ENCODE assay signal across 35 mouse cellular contexts in the genomic region with DNA sequence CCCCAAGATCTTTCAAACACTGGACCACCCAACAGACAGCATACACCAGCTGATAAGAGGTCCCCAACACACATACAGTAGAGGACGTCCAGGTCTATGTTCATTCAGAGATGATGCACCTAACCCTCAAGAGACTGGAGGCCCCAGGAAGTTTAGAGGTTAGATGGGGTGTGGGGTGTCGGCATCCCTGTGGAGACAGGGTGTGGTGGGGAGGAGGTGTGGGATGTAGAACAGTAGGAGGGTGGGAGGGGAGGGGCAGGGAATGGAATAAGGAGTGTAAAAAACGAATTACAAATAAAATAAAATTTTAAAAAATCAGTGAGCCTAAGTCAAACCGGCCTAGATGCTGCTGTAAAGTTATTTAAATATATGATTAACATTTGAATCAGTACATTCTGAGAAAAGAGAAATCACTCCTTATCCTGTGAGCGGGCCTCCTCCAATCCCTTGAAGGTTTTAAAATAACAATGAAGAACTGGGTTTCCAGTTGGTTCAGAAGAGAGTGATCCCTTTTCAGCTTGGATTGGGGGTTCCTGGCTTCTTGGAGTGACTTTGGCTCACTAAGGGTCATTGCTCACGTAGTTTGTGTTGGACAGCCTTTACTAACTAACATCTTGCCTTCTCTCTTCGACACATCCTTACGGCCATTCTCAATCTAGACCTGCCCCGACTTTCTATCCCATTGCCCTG. TPM values are rescaled to one million over a fixed set of nuclear protein-coding genes. Genes with fewer than 3 reads are reported as not detected.
"Had no signal": no experiment of that assay in that cellular context is flagged by ENCODE, and none has a peak within 500 bp of the region (broad histone marks: within the 10 kb centered on the region; RNA-seq: fewer than 3 reads in every experiment).

No protein-coding gene starts in this region.

- H3K4me3 ChIP-seq: heart, embryonic 12.5 days; heart, embryonic 13.5 days; heart, embryonic 15.5 days; hindbrain, embryonic 10.5 days; hindbrain, embryonic 12.5 days; hindbrain, embryonic 13.5 days; hindbrain, embryonic 15.5 days; intestine, embryonic 15.5 days; kidney, embryonic 15.5 days; layer of hippocampus, adult 2 months; left cerebral cortex, adult 2 months had no signal

- ATAC-seq: hindbrain, embryonic 16.5 days; hindbrain, postnatal 0 days; inflammation-experienced regulatory T-cells, adult 6 months; intestine, embryonic 15.5 days; intestine, embryonic 16.5 days; intestine, postnatal 0 days had no signal

- H3K4me2 ChIP-seq: heart, embryonic 11.5 days; heart, embryonic 12.5 days; heart, embryonic 13.5 days; heart, embryonic 15.5 days; hindbrain, embryonic 12.5 days; hindbrain, embryonic 13.5 days; hindbrain, embryonic 14.5 days; hindbrain, embryonic 15.5 days; intestine, embryonic 15.5 days; kidney, embryonic 15.5 days had no signal

- H3K27me3 ChIP-seq: heart, embryonic 12.5 days; hindbrain, embryonic 12.5 days; hindbrain, embryonic 15.5 days; kidney, embryonic 15.5 days had no signal

- H3K27ac ChIP-seq: heart, embryonic 13.5 days; heart, embryonic 15.5 days; hindbrain, embryonic 10.5 days; hindbrain, embryonic 12.5 days; hindbrain, embryonic 13.5 days; hindbrain, embryonic 14.5 days; hindbrain, embryonic 15.5 days; hindbrain, postnatal 0 days; intestine, embryonic 15.5 days; kidney, embryonic 15.5 days; kidney, postnatal 0 days; layer of hippocampus, adult 2 months; left cerebral cortex, adult 2 months had no signal

- H3K9me3 ChIP-seq: heart, embryonic 12.5 days; heart, embryonic 13.5 days; heart, embryonic 15.5 days; hindbrain, embryonic 10.5 days; hindbrain, embryonic 12.5 days; hindbrain, embryonic 15.5 days; intestine, embryonic 15.5 days; kidney, embryonic 15.5 days had no signal

- H3K4me1 ChIP-seq: heart, embryonic 12.5 days; heart, embryonic 15.5 days; hindbrain, embryonic 10.5 days; hindbrain, embryonic 12.5 days; hindbrain, embryonic 13.5 days; hindbrain, embryonic 15.5 days; intestine, embryonic 15.5 days; kidney, embryonic 15.5 days had no signal

- DNase-seq: heart, postnatal 10 days; heart, postnatal 14 days; heart, postnatal 36 days; heart, postnatal 4 days; kidney, adult 11 months; kidney, adult 18-20 months; kidney, adult 2 months; kidney, adult 8-10 months; kidney, adult 9 months; kidney, postnatal 10 days; kidney, postnatal 14 days; kidney, postnatal 25 days; kidney, postnatal 4 days; layer of hippocampus, adult 9-11 months; layer of hippocampus, postnatal 36 days had no signal

- H3K9ac ChIP-seq: heart, embryonic 12.5 days; heart, embryonic 13.5 days; heart, embryonic 15.5 days; hindbrain, embryonic 12.5 days; hindbrain, embryonic 13.5 days; hindbrain, embryonic 14.5 days; hindbrain, embryonic 15.5 days; intestine, embryonic 15.5 days; kidney, embryonic 15.5 days had no signal

- H3K36me3 ChIP-seq: heart, embryonic 12.5 days; heart, embryonic 13.5 days; heart, embryonic 15.5 days; hindbrain, embryonic 10.5 days; hindbrain, embryonic 12.5 days; hindbrain, embryonic 13.5 days; hindbrain, embryonic 15.5 days; intestine, embryonic 15.5 days; kidney, embryonic 15.5 days had no signal

RNA-seq across cellular contexts. Expression of gene Osmr, which starts 28.7 kb away (rescaled TPM):
- total RNA-seq: hematopoietic stem cell, adult 5-6 weeks had no signal
